Mouse (Mus musculus) spleen, adult 2 months (tissue): ENCODE results near the gene Retsat.

Experiments used
- CTCF ChIP-seq: fragments of 200-500 bp; IDR thresholded peaks from 2 replicates; pipeline ENCODE4 v1.5.1; 2011; ENCODE audit warnings: mild to moderate bottlenecking, inconsistent platforms; ENCODE audit not compliant: insufficient read depth, insufficient read length, insufficient replicate concordance; ENCODE audit errors: extremely low read depth
- POLR2A ChIP-seq: fragments of 200-500 bp; IDR thresholded peaks from 2 replicates; pipeline ENCODE4 v1.6.1; 2011; ENCODE audit warnings: low read depth, low read length, inconsistent platforms

DNA sequence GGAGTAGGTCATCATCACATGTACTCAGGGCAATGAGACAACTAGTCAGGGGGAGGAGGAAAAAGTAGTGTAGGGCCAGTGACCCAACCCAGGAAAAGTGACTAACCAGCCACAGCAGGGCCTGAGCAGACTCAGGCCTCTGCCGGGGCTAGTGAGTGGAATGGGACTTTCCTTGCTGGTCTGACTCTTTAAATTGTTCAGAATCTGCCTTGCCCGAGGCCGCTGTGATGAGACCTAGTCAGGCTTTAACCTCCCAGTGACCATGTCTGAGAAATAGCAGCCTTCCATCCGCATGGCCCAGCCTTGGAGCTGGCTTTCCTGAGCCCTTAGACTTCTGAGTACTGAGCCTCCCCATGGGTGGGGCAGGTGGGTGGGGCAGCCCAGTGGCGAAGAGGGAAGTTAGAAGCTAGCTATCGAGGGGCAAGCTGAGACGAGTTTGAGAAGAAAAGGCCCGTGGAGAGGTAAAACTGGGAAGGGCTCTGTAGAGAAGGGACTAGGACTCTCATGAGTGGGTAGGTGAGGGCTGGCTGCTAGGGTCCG lies 49.2 kb upstream of the Retsat start:
- TF ChIP-seq CTCF (no peak), POLR2A (no peak)
